Mouse (Mus musculus): ENCODE measurements around the gene Samsn1. TPM values are rescaled to one million over a fixed set of nuclear protein-coding genes. Genes with fewer than 3 reads are reported as not detected.

Gene Samsn1
- total RNA-seq, 2 experiments from 2014 or later = 58.7 to 73.7 TPM

DNA sequence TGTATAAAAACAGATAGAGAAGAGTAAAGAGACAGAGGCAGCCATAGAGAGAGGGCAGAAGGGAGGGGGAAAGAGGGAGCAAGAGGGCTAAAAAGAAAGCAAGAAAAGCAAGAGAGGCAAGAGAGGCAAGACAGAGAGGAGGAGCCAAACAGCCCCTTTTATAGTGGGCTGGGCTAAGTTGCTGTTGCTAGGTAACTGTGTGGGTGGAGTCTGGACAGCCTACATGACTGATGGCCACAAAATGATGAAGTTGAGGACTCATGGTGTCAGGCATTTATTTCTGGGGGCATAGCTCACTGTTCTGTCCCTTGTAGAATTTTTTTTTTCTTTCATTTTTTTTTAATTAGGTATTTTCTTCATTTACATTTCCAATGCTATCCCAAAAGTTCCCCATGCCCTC, 195.6 kb downstream of the Samsn1 start:
- ATAC-seq (replicated peaks; ENCODE audit: poor library complexity, severe bottlenecking) = no peak

DNA sequence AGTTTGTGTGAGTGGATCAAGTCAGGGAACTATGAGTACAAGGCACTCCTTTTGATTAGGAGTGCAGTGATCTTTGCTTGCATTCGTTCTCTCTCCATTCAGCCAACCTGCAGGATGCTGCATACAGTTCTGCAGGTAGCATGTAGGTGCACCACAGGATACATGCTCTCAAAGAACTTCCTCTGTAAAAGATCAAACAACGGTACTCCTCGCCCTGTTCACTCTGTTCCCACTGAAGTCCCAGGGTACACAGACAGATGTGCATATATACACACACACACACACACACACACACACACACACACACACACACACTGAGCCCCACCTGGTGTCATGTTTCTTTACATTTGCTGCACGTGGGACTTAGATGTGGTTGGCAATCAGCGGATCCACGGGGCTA, 198.9 kb downstream of the Samsn1 start:
- no peak for ATAC-seq (replicated peaks; ENCODE audit: poor library complexity, severe bottlenecking)

DNA sequence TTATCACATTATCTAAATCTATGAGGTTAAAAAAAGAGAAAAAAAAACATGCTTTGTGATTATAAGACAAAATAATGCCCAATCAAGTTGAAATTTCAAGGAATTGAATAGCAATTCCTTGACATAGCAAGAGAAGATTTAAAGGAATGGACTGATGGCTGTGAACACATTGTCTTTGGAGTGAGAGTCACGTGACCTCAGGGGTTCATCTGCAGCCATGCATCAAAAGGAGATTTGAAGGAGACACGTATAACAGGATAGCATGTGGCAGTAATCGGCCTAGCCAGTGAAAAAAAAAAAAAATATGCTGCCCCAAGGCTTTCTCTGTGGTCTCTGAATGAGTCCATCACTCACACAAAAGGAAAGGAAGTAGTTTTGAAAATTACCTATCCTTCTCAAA, 201.1 kb downstream of the Samsn1 start:
- ATAC-seq (replicated peaks; ENCODE audit: poor library complexity, severe bottlenecking) = no peak
